Mouse (Mus musculus) frontal cortex, postnatal 36 days (tissue): ENCODE measurements at regions not wholly inside any gene's neighbourhood (a gene's known extent, or its start where the extent isn't known, plus 50 kb on each side); places are given as distances from the start of the nearest gene placed in this dataset.

ENCODE experiments used
- DNase-seq, 2 experiments: peaks; one replicate each; pipeline ENCODE4 v3.0.0; 2022; ENCODE audit warnings: low spot score in 2 of 2

GRCm38 (mm10) chr8:89906200-89906599 is 441.9 kb downstream of the Tox3 start:
- no peak for DNase-seq

GRCm38 (mm10) chr8:89905588-89905987 is 442.6 kb downstream of the Tox3 start:
- DNase-seq: peak in 1 of 2 experiments; percentile 7

- DNase-seq: no peak
Observed at GRCm38 (mm10) chr8:89903346-89903745, 444.8 kb downstream of the Tox3 start.

- peak in 1 of 2 experiments; percentile 66 for DNase-seq
Observed at GRCm38 (mm10) chr8:89872768-89873167, 475.4 kb downstream of the Tox3 start.

- DNase-seq: peak in 1 of 2 experiments; percentile 42
Observed at GRCm38 (mm10) chr8:89871966-89872365, 476.2 kb downstream of the Tox3 start.

- DNase-seq: peak; percentile 48 to 75
Observed at GRCm38 (mm10) chr8:89859813-89860212, 488.3 kb downstream of the Tox3 start.

GRCm38 (mm10) chr8:89858706-89859385 is 489.3 kb downstream of the Tox3 start:
- no peak for DNase-seq

GRCm38 (mm10) chr8:89855556-89855955 is 492.6 kb downstream of the Tox3 start:
- DNase-seq: no peak

GRCm38 (mm10) chr8:89850209-89850796 is 497.8 kb downstream of the Tox3 start:
- DNase-seq: peak; percentile 58 to 90

GRCm38 (mm10) chr8:89849416-89850208 is 498.5 kb downstream of the Tox3 start:
- peak; percentile 61 to 85 for DNase-seq

GRCm38 (mm10) chr8:89838494-89838893 is 509.6 kb downstream of the Tox3 start:
- DNase-seq: no peak

- DNase-seq: peak in 1 of 2 experiments; percentile 14
Observed at GRCm38 (mm10) chr8:89833715-89834114, 514.4 kb downstream of the Tox3 start.

GRCm38 (mm10) chr8:89824586-89824985 is 523.6 kb downstream of the Tox3 start:
- no peak for DNase-seq

- DNase-seq: no peak
Observed at GRCm38 (mm10) chr8:89823631-89824030, 524.5 kb downstream of the Tox3 start.

- DNase-seq: no peak
Observed at GRCm38 (mm10) chr8:89812036-89812711, 536.0 kb downstream of the Tox3 start.

- DNase-seq: no peak
Observed at GRCm38 (mm10) chr8:89788296-89788695, 559.8 kb downstream of the Tox3 start.

- peak; percentile 21 to 45 for DNase-seq
Observed at GRCm38 (mm10) chr8:89787050-89787905, 560.9 kb downstream of the Tox3 start.

GRCm38 (mm10) chr8:89785011-89785410 is 563.1 kb downstream of the Tox3 start:
- DNase-seq: peak; percentile 82 to 89

- DNase-seq: no peak
Observed at GRCm38 (mm10) chr8:89783311-89783710, 564.8 kb downstream of the Tox3 start.

GRCm38 (mm10) chr8:89766387-89766786 is 581.8 kb downstream of the Tox3 start:
- DNase-seq: no peak

GRCm38 (mm10) chr8:89759531-89759930 is 588.6 kb downstream of the Tox3 start:
- no peak for DNase-seq
